5 mouse cellular contexts compared by ENCODE assay signal in the genomic region with DNA sequence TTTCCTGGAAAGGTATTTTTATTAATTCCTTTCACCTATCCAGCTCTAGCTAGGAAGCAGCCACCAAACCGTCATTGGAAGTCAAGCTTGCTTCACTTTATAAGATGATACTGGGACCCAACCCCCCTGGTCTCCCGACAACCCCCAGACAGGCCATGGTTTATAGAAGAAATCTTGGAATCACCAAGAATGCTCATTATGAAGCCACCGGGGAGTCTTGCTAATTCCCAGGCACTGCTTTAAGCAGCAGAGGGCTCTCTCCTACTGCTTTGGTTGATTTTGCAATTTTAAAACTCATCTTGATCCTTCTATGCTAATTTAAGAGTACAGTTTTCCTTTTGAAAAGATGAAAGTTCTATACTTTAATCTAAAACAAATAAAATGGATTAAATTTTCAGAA. TPM values are rescaled to one million over a fixed set of nuclear protein-coding genes. Genes with fewer than 3 reads are reported as not detected.
"Had no signal": no experiment of that assay in that cellular context is flagged by ENCODE, and none has a peak within 500 bp of the region (broad histone marks: within the 10 kb centered on the region; RNA-seq: fewer than 3 reads in every experiment).

No protein-coding gene starts in this region.

RNA-seq across cellular contexts. Expression of a gene that starts 2.7 kb away (rescaled TPM):
- total RNA-seq: megakaryocyte progenitor cell, adult 5-6 weeks; megakaryocyte, adult 5-6 weeks; megakaryocyte-erythroid progenitor cell, adult 5-6 weeks; monocyte, adult 5-6 weeks had no signal
- polyA plus RNA-seq: macrophage had no signal
